Mouse (Mus musculus) layer of hippocampus, postnatal 14 days (tissue): ENCODE measurements around the gene Fam57a. TPM values are rescaled to one million over a fixed set of nuclear protein-coding genes. Genes with fewer than 3 reads are reported as not detected.

Source experiments
- DNase-seq, 2 experiments: peaks; one replicate each; pipeline ENCODE4 v3.0.0; 2021 to 2022; ENCODE audit warnings: low spot score in 2 of 2, mixed read lengths in 1 of 2
- long read RNA-seq, 2 experiments: library from polyadenylated mRNA; stranded (forward); transcript quantifications; one replicate each; pipeline ENCODE4 v2.0.0; 2021
- total RNA-seq, 2 experiments: library from RNA; stranded (reverse); gene quantifications; 2 replicates each; pipeline ENCODE4 v1.2.3; 2021

Gene Fam57a
- total RNA-seq, result 10 to 100 TPM; 18.6 to 21.4 TPM
- long read RNA-seq, experiment 1, transcript Fam57a-201 (5 exons, 2,130 nt), result major isoform, 9 of 15 reads
- long read RNA-seq, experiment 1, partial matches to known transcripts, result 1 of 15 reads
- long read RNA-seq, experiment 1, other reads (novel, unspliced or antisense), result 5 of 15 reads
- long read RNA-seq, experiment 2, transcript Fam57a-201 (5 exons, 2,130 nt), result major isoform, 9 of 15 reads
- long read RNA-seq, experiment 2, partial matches to known transcripts, result 0 of 15 reads
- long read RNA-seq, experiment 2, other reads (novel, unspliced or antisense), result 2 of 15 reads

GRCm38 (mm10) chr11:76179495-76180145 is at the start of gene Fam57a, which contains the start of gene Vps53:
TSS of gene Fam57a (plus strand) at chr11:76179671.
TSS of gene Vps53 (minus strand) at chr11:76179647.
- peak; percentile 87 to 92 for DNase-seq

DNA sequence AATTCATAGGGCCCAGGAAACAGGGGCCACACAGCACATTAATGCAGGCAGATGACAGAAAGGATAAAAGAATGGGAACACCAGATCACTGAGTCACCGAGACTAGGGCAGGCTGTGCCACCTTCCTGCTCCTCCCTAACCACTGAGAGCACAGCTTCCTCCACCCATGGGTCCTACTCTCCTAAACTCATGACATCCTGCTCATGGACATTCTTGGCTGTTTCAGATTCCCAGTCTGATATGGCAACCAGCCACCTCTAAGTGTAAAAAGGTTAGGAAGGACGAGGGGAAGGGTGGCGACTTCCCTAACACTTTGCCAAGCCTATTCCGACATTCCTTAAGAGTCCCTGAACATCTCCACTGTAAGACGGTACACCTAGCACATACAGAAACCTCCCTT is 48.6 kb upstream of the Fam57a start:
- DNase-seq, result no peak

DNA sequence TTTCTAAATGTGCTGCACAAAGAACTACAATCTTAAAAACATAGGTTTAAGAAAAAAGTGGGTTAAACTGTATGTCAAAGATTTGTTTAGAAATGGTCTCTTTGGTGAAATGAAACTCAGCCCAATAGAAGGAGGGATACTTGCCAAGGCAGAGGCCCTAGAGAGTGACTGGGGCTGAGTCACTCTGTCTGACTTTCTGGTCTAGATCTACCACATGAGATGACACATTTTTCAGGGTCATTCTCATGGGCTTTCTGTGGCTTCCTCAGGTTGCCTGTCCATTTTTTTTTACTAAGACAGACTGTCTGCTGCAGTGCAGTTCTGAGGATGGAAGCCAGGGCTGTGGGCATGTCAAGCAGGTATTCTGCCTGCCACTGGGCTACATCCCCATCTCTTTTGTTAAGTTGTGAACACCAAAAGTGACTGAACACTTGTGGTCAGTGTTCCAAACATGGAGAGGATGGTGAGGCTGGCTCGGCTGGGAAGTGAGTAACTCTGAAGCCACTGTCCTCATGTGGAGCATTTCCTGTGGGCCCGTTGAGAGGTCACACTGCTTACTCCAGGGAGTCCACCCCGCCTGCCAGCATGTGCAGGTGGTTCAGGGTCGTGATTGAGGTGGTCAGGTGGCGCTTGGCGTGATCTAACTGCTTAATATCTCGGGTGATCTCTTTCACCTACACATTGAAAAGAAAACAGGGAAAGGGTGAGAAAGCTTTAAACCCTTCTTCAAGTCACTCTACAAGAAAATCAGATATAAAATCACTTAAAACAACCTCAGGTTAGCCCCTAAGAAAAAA is 43.6 kb upstream of the Fam57a start:
- no peak for DNase-seq

GRCm38 (mm10) chr11:76137996-76138395 is 41.5 kb upstream of the Fam57a start:
- DNase-seq, result no peak

DNA sequence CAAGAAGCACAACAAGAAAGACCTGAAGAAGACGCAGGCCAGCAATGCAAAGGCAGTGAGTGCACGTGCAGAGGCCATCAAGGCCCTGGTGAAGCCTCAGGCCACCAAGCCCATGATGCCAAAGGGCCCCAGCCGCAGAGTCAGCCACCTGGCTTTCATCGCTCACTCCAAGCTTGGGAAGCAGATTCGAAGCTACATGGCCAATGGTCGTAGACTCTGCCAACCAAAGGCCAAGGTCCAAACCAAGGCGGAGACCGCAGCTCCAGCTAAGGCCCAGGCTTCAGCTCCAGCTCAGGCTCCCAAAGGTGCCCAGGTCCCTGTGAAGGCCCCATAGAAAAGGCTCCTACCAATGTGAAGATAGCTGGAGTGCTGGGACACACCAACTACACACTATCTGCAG is 35.1 kb upstream of the Fam57a start:
- DNase-seq, result no peak

GRCm38 (mm10) chr11:76145169-76145568 is 34.3 kb upstream of the Fam57a start:
- no peak for DNase-seq

DNA sequence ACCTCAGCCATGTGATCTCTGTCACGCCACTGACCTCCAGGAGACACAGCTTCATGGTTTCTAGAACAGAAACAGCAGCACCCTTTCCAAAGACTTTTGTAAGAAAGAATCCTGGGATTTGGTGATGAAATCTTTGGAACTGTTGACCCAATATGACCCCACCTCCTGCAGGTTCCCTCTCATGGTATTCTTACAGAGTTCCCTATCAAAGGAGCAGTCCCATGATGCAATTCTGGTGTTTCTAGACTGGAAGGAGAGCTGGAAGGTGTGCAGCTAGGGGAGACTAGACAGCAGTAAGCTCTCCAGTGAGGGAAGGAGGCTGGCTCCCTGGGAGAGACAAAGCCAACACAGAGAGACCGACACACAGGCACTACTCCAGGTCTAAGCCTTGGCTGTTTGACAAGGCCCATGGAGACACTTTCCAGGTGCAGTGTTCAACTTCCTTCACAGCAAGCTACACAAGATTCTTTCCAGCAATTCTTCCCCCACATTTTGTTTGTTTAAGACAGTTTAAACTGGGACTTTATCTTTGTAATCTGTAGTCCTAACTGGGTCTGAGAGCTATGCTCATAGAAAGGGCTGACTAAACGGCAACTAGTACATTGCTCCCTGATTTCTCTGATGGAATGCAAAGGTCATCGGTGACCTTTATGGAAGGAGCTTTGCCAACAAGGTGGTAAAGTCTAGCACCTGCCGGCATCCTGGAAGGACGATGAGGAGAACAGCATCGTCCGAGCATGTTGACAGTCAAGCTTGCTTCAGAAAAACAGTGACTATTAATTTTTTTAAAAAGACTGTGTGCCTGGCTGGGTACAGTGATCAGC is 33.1 kb upstream of the Fam57a start:
- no peak for DNase-seq

- DNase-seq, result peak; percentile 9 to 36
Measured at GRCm38 (mm10) chr11:76148055-76149008, 31.1 kb upstream of the Fam57a start.

DNA sequence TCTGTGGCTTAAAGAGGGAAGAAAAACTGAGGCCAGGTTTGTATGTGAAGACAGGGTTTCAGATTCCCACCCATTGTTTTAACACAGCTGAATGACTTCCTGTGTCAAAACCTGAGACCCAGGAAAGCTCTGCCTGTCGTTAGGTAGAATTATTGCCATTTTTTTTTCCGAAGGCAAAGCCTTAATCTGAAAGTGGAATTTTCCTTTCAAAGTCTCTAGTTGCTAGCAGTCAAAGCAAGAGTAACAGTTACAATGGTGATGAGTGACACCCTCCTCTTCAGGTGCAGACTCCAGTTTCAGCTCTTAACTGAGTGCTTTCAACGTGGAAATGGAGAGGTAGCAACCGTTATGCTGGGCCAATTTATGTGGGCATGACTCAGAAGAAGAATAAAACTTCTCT is 28.5 kb upstream of the Fam57a start:
- DNase-seq, result no peak

DNA sequence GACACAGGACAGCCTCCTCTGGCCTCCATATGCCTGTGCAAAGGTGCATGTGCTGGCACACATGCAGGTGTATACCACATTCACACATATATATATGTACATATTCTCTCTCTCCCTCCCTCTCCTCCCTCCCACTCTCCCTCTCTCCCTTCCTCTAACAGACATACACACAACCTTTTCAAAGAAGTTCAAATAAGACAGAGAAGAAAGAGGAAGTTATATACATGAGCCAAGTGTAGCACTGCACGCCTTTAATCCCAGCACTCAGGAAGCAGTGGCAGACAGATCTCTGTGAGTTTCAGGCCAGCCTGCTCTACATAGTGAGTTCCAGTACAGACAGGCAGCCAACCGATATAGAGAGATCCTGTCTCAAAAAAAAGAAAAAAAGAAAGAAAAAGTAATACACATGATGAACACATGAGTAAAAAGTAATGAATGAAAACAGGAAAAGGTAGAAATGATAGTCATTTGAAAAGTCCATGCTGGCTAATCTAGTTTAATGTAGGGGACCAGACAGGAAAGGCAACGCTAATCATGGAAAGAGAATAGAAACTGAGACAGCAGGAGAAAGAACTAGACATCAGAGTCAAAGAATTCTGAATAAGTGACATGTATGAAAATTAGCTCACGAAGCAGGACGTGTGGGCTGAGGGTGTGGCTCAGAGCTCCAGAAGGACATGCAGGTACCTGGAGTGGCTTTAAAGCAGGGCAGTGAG is 26.1 kb upstream of the Fam57a start:
- DNase-seq, result no peak

- DNase-seq, result no peak
Measured at GRCm38 (mm10) chr11:76154200-76154599, 25.3 kb upstream of the Fam57a start.

DNA sequence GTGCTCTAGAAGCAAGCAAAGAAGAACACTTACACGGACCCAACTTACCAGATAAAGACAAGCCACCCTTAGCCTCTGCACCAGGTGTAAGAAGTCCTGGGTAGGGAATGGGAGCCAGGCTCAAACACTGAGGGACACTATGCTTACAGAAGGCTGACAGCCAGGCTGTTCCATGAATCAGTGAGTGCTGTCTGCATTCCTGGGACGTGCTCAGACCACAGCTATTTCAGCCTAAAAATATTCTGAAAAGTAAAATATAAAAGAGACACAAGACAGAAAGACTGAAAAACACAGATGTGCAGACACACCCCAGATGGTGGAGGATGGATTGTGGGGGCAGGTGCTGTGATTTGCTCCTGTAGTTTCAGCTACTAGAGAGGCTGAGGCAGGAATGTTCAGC is 24.6 kb upstream of the Fam57a start:
- no peak for DNase-seq

GRCm38 (mm10) chr11:76158375-76158774 is 21.1 kb upstream of the Fam57a start:
- DNase-seq, result no peak

- peak in 1 of 2 experiments; percentile 15 for DNase-seq
Measured at GRCm38 (mm10) chr11:76160251-76160650, 19.2 kb upstream of the Fam57a start.

DNA sequence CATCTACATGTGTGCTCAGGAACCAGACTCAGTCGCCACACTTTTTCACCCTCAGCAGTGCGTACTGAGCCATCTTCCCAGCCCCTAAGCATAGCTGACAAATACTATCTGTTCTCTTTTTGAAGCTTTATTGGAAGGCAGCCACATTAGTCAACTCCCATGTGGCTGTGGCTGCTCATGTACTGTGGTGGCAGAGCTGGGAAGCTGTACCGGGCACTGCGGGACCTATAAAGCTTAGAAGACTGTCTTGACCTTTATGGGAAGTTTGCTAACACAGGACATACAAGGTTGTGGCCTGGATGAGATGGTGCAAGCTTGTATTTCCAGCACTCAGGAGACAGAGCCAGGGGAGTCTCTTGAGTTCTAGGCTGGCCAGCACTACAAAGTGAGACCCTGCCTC is 12.8 kb upstream of the Fam57a start:
- peak in 1 of 2 experiments; percentile 29 for DNase-seq

DNA sequence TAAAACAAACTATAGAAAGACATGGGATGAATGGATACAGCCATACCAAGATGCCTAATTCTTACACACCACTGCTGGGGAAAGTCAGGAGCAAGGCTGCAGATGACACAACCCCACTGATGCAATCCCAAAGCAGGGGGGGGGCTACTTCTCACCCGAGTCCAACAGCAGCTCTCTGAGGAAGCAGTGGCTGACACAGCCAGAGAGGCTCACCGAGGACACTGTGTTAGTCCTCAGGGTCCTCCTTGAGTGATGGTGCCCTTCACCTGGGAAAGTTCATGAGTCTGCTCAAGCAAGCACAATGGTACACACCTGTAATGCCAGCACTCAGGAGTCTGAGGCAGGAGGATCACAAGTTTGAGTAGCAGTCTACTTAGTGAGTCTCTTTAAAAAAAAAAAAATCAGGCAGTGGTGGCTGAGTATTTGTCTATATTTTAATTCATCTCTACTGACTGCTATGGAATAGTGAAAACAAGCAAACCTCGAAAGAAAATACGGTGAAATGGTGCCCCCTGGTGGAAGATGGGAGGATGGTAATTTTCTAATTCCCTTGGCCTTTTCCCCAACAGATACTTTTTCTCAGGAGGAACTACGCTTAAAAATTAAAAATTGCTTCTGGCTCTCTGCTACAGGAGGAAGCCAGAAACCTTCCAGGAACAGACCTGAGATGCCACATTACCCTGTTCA is 12.2 kb upstream of the Fam57a start:
- peak; percentile 68 to 84 for DNase-seq

DNA sequence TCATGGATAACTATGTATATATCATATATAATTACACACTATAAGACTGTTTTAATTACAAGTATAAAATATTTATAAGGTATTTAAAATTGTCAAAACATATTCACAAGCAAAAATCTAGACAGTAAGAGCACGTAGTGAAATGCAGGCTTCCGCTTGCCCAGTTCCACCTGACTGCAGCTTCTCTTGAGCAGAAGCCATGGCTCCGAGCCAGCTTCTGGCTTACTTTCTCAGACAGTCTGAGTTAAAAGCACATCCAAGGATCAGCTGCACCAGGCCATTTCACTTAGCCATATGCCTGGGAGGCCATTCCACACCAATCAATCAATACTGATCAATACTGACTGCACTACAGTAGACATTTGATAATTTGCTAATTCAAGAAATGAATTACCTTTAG is 10.5 kb upstream of the Fam57a start:
- no peak for DNase-seq

DNA sequence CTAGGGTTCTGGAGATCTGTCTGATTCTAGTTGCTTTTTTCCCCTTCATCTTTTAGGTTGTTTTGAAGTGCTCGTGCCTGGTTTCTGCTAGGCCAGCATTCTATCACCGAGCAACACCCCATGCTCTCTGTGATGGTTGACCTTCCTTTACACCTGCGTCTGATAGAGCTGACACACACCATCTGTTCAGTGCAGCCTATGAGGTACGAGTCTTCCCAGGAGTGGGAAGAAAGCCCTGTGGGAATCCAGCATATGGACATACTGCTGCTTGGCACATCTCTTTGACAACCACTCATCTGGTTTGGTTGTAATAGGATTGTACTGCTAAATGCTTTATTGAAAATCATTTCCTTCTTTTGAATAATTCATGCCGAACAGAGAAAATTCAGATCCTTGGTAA is 9.3 kb upstream of the Fam57a start:
- peak; percentile 8 to 16 for DNase-seq
